Mouse (Mus musculus): ENCODE measurements at regions not wholly inside any gene's neighbourhood (a gene's known extent, or its start where the extent isn't known, plus 50 kb on each side); places are given as distances from the start of the nearest gene placed in this dataset.

GRCm38 (mm10) chr16:31528596-31529283 is 106.7 kb downstream of the Bdh1 start:
- TF ChIP-seq POLR2A (IDR thresholded peaks at IDR 0.05; ENCODE audit: control insufficient read depth, extremely low read depth, insufficient read depth, low read length, poor library complexity) (no peak), CTCF (IDR thresholded peaks at IDR 0.05; ENCODE audit: borderline replicate concordance, control insufficient read depth, extremely low read depth, insufficient read depth, low read length, poor library complexity) (no peak)
